Mouse (Mus musculus) kidney, postnatal 4 days (tissue): ENCODE results near the gene Adck2.
A peak's percentile ranks its signal among the peaks of the same experiment; 100 is the strongest.

Source experiments
- DNase-seq, 2 experiments: peaks; one replicate each; pipeline ENCODE4 v3.0.0; 2021; ENCODE audit warnings: mixed read lengths in 2 of 2

Gene Adck2

DNA sequence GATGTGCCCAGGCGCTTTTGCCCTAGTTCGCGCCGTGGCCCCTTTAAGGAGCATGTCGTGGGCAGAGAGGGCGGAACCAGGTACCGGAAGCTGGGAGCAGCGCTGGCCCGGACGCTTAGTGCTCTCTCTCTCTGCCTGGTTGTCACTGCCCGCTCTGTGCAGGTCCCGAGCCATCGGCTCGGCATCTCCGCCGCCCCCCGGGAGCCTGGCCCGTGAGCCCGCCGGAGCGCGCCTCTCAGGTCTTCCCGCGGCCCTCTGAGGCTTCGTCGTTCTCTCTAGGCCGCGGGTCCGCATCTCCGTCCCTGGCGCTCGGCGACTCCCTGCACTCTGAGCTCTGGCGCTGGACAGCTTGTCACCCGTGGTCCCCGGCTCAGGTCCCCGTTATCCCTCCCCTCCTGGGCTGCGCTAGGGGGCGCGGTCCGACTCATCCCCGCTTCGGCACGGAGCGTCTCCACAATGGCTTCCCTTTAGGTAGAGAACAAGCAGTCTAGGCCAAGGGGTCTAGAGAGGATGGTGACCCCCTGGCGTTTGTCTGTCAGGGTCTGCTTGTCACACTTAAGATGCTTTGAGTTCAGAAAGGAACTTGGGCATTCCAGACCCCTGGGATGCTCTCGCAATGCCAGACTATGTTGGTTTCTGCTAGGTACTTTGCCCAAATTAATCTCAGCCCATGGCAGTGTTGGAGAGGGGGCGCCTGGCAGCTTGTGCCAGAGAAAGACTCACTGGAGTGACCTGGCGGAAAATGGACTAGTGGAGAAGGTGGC is at the start of gene Adck2:
Gene Adck2, plus strand, starts transcription at position 83 of the 764 bp plus-strand sequence.
- DNase-seq = peak; percentile 82 to 88

DNA sequence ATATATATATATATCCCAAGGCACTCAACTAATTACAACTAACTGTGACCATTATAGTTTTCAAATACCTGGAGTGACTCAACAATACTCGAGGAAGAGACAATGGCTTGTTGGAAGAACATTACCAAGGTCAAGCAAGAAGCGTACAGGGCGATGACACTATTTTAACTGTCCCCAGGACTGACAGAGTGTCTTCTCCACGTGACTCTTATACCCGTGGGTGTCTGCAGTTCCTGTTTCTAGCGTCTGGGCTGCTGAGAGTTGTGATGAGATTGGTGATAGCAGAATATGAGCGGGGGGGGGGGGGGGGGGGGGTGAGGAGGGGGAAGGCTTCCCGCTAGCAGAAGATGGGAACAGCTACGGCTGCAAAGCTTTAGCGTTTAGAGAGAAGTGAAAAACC is 46.9 kb upstream of the Adck2 start:
- no peak for DNase-seq

DNA sequence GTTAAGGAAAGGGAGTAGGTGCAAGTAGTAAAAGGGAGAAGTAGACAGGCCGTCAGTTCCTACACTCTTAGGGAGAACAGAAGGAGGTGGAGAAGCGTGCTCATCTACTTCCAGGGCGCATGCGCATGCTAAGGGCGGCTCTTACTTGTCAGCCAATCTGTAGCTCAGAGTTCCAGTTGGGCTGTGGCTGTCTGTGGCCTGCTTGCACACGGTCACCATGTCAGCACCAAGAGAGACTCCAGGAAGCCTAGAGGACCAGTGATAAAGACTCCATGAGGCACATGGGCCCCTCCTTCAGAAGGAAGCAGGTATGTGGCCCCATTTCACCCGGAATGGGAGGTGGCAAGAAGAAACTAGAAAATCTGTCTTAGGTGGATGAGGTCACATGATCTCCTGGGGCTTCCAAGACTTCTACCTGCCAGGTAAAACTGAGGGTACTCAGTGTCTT is 46.3 kb upstream of the Adck2 start:
- no peak for DNase-seq

DNA sequence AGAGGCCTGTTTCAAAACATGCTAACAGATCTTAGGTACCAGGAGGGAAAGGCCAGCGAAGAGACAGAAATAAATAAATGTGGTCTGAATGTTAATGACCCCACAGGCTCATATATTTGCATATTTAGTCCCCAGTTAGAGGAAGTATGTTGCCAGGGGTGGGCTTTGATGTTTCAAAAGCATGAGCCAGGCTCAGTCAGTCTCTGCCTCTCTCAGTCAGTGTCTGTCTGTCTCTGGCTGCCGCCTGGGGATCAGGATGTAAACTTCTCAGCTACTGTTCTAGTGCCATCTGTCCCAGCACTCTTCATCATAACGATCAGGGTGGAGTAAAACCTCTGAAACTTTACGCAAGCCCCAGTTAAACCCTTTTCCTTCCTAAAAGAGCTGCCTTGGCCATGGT is 45.9 kb upstream of the Adck2 start:
- DNase-seq = no peak

DNA sequence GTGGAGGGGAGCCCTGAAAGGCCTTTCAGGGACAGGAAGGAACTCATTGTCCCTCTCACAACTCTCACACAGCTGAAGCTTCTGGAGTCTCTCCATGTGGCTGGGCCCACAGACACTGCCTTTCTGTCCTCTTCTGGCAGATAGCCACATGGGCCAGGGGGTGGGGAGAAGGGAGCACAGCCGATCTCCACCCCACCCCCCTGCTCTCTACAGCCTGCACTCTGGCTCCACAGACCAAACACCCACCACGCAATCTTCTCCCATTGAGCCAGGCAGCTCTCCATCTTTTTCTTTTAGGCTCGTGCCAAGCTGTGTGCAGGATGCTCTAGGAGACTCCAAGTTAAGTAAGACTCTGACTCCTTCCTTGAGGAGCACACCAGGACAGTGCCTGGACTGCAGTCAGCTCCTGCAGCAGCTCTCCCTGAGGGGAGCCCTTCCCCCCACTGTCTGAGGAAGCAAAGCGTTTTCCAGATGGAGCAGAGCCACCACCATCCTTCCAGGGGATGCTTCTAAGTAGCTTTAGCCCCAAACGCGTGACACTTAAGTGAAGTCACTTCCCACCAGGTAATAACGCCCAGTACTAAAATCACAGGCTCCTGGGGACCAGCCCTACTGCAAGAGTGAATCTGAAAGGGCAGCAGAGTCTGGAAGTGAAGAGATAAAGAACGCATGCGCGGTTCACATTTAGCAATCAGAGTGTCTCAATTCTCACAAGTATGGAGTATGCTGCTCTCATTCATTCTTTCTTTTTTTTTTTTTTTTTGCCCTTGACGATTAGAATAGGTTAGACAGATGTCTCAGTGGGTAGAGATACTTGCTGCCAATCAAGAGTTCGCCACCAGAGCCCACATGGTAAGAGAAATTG is 44.8 kb upstream of the Adck2 start:
- peak; percentile 75 to 81 for DNase-seq

DNA sequence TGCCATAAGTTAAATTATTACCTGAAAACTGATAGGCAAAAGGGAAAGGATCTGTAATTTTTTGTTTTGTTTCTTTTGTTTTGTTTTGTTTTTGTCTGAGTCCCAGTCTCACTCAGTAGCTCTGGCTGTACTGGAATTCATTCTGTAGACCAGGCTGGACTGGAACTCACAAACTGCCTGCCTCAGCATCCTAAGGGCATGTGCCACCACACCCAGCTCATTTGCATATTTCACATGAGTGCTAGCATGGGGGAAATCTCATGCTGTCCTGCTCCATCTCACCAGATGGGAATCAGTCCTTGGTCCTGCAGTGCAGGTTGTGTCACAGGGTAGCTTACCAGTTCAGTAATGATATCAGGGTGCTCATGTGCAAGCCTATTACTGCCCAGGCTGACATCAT is 38.7 kb upstream of the Adck2 start:
- no peak for DNase-seq

DNA sequence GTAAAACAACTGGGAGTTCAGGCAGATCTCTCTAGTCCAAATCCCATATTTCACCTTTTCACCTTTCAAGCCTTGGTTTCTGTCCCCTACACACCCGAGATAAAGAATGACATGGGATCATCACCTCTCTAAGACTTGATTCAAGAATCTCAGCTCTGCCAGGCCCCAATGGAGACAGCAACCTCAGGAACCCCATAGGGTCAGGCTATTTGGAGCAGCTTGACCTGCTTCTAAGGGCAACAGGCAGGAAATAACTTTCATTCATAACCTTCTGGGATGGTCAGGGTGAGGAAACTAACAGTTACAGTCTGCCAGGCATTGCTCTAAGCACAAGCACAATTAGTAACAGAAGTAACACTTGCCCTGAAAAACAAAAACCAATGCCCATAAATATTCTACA is 37.1 kb upstream of the Adck2 start:
- no peak for DNase-seq

DNA sequence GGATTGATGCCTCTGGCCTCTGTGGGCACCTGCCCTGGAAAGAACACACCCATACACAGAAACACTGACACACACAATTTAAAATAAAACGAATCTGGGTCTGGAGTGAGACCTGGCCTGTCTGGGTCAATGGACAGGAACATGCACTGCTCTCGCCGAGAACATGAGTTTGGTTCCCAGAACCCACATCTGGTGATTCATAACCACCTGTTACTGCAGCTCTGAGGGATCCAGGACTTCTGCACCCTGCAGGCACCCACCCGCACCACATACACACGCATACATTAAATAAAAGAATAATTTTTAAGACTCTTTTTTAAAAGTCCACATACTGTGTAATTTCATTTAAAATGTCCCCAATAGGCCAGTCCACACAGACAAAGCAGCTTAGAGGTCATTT is 36.4 kb upstream of the Adck2 start:
- DNase-seq = no peak

DNA sequence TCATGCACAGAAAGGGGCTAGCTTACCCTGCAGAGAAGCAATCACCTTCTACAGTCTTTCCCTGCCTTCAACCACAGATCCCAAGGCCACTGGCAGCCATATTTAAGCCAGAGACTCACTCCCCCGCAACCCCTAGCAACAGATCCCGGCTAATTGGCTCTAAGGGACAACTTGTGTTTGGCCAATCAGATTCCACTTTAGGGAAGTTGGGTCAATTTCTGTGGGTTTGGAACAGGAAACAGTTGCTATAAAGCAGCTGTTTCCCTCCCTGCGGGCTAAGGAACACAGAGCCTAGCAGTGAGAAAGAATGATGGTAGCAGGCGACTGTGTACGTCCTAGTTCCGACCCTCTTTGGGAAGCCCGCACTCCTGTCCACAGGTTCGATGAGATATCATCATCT is 35.4 kb upstream of the Adck2 start:
- DNase-seq = peak; percentile 42 to 57

DNA sequence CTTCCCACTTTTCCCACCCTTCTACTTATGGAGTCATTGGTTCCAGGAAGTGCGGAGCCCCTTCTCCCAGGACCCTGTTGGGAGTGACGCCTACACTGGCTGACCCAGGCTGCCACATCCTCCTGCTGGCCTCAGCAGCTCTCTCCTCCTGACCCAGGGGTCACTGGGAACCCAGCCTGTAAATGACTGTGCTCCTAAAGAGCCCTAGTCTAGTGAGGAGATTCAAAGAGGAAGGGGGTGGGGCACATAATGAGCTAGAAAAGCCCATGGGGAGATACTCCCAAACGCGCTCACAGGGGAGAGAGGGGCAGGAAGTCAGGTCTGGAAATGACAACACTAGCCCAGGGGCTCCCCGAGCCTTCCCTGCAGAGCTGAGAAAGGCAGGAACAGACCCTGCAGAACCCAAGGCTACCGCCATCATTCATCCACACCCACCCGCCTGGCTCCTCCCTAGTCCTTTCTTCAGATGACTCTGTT is 34.0 kb upstream of the Adck2 start:
- DNase-seq = peak; percentile 75 to 83

DNA sequence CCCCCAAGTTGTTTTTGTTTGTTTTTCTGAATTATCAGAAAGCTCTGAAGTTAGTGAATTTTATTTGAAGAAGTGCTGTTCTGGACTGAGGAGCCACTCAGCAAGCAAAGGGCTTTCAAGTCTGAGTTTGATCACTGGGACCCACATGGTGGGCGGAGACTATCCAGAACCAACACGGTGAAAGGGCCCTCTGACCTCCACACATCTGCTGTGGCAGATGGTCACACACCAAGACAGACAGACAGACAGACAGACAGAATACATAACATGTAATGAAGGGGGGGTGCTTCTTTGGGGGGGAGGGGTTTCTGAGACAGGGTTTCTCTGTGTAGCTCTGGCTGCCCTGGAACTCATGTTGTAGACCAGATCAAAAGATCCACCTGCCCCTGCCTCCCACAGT is 33.1 kb upstream of the Adck2 start:
- DNase-seq = no peak

DNA sequence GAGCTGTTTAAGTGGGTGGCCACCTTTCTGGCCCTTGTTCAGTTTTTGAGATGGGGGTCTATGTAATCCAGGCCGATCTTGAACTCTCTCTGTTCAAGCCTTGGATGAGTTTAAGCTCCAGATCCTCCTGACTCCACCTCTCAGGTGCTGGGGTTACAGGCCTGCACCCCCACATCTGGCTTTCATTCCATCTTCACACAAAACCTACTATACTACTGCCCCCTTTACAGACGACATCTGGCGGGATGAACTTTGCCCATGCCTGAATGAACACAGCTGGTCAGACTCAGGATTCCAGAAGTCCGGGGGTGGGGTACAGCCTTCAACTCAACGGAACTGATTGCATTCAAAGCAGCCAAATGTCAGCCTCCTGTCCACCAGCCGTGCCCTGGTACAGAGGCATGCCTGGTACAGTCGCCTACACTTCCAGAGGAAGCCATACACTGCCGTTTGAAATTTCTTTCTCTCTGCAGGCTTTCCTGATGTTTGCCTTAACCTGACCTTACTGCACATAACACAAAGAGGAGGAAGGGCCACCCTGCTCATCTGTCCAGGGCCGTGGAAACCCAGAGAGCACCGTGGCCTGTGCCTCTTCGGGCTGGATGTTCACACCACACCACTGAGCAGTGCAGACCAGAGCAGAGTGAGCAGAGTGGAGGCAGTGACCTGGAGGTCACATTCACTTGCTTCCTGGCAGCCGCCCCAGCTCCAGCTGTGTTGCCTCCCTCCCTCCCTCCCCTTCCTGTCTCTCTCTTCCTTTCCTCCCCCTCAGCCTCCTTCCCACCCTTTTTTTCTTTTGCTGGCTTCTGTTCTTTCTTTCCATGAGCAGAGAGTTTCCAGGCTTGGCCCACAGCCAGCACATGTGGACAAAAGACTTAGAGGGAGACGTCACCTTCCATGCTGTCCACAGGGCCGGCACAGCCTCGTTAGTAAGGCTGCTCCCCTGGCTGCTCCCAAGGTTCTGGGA is 30.8 kb upstream of the Adck2 start:
- peak; percentile 89 to 93 for DNase-seq

DNA sequence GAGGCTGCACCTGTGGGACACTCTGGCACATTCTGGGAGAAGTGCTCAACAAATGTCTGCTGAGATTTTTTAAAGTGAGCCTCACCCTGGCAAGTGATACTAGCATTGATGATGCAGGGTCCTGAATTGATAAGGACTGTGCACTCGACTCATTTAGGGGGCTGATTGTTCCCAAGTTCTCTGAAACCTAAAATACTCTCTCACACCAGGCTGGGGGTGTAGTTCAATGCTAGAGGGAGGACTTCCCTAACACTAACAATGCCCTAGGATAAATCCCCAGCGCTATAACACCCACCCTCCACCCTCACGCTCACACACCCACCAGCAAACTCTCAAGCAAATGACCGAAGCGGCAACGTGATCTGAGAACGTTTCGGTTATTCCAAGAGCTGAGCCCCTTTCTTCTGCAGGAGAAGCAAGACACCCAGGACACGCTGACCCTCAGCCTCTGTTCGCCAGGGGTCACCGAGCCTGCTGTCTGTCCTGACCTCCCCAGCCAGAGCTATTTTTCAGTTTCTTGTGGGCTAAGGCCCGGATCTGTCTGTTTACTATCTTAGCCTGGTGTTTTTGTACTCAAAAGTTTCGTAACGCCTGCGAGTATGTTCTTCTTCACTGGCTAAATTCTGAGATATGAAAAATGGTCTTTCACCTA is 29.8 kb upstream of the Adck2 start:
- DNase-seq = peak in 1 of 2 experiments; percentile 27

DNA sequence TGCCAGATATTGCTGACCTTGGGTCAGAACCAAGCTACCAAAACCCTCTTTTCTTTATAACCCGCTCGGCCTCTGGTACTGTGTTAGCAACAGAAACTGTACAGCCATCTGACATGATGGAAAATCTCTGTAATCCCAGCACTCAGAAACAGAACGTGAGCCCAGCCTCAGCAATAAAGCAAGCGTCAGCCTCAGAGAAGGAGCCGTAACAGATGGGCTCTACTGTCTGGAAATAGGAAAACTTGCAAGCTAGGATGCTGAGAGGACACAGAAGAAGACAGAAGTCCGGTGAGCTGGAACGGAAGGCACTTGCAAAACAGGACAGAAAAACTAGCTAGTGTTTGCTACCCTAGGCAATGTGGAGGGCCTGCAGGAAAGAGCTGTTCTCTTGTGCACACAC is 28.2 kb upstream of the Adck2 start:
- DNase-seq = no peak

DNA sequence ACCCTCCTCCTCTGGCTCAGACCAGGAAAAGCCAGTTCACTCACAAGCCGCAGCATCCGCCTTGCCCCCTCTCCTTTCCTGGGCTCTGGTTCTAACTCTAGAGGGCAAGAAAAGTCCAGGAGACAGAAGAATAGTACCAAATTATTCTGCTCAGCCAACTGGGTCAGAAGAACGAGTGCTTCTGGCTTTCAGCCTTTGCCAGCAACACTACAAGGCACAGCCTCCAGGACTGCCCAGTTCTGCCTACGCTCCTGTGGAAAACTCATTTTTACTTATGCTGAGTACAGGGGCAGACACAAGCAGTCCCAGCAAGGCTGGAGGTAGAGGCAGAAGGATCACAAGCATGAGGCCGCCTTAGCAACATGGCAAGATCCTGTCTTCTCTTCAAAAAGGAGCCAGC is 25.6 kb upstream of the Adck2 start:
- DNase-seq = no peak

DNA sequence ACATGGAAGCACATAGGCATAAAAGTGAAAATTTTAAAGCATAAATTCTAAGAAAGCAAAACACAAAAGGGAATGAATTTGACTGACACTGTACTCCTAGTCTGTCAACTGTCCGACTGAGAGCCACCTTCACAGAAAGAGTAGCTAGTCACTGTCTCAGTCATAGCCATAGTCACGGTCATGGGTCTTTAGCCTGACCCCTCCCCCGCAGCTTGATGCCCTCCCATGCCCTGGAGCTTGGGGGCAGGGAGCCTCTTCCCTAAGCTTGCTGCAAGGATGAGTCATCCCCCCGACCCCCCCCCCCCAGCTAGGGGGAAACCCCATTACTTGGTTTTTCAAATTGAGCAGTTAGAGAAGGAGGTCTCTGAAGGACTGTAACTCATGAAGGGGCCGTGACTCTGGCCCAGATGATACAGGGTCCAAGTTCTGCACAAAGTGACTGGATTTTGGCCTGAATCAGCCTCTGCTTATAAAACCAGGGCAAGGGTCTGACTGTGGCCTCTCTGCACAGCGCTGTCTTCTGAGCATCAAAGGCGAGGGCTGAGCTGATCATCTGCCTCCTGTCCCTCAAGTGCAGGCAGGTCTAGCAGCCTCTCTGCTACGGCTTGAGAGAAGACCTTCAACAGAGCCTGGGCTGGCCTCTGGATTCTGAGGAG is 21.6 kb upstream of the Adck2 start:
- DNase-seq = peak; percentile 51 to 67

DNA sequence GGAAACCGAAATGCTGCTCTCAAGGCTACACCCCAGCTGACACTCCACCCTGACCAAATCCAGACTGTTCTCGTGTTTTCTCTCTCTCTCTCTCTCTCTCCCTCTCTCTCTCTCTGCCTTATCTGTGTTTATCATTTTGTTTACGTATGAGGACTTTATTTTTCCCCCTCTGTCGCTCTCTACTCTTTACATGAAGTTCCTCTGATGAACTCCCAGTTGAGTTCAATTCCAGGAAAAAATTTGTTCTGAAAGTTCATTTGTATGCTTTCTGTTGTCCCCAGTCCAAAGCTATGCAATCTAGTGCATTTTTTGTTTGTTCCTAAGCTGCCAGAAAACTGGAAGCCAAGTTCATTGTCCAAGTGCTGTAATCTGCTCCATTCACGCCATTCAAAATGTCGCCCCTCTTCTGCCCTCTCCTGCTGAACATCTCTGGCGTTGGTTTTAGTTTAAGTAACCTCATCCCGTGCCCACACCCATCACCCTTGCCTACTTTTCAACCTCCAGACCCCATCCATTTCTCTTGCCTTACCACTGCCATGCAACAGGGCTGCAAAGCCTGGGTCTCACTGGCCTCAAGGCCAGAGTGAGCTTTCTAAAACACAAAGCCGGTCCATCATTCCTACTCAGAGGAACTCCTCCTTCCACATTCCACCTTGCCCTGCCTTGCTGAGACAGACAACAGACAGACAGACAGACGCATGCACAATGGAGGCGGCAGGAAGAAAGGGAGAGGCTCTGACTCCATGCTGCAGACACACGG is 18.6 kb upstream of the Adck2 start:
- no peak for DNase-seq

DNA sequence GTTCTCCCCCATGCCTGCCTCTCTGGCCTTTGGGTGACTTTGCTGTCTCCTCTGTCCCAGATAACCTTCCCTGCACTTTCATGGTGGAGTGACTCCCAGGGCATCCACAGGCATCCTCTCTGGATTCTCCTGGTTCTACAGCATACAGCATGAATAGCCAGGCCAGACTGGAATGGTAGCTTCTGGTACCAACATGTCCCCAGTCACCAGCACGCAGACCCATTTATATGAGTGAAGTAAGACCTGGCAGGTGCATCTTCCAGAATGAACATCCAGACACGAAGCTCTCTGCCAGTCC is 18.1 kb upstream of the Adck2 start:
- no peak for DNase-seq

DNA sequence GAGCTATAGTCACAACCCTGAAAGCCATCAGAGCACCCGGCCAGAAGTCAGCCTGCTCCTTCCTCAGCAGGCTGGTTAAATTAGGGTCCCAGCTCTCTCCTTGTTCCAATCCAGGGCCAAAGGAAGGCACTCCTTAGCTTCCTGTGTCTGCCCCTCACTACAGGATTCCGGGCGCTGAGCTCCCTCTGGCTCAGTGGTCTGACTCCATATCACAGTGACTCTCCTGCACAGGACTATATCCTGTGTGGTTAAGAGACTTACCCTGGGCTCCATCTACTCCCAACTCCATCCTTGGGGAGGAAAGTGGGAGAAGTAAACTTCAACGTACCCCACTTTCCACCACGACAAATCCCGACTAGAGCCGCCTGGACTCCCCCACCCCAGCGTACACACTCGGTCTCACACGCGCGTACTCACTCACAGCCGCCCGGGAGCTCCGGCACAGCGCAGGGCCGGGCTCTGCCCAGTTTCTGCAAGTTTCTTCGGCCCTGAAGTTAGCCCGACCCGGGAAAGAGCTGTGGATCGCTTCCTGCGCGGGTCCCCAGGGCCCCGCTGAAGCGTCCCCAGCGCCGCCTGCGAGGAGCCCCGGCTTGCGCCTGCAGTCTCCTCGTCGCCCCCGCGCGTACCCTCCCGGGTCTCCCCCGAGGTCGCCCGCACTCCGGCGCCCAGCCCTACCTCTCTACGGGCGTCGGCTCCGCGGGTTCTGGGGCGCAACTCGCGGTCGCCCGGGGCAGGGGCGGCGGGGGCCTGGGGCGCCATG is 16.6 kb upstream of the Adck2 start:
- peak; percentile 68 to 78 for DNase-seq

DNA sequence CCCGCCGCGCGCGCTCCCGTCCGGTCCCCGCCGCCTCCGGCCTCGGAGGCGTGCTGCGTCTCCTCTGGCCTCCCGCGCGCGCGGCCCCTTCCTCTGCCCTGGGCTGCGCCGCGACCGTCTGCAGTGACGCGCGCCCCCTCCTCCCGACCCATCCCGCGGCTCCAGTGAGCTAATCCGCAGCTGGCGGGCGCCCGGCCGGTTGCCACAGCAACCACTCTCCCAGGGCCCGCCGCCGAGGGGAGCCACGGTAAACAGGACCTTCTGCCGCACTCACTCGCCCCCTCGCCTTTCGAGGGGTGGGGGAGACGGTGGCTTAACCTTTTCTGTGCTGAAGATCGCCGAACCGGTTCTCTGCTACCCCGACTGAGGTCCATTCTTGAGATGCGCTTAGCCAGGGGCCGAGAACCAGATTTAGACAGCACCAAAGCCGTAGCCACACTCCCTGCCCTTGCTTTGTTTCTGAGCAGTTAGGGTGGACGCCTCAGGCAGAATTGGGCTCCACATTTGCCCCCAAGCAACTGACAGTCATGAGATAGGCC is 15.9 kb upstream of the Adck2 start, which contains the start of gene Dennd2a:
Gene Dennd2a, minus strand, starts transcription at position 145 of the 539 bp plus-strand sequence.
- peak; percentile 91 to 94 for DNase-seq
